Mouse (Mus musculus): ENCODE data around the gene Hes3. TPM values are rescaled to one million over a fixed set of nuclear protein-coding genes. Genes with fewer than 3 reads are reported as not detected.

The Hes3 gene
- polyA plus RNA-seq, 1 experiment from 2014 or later, result 0.11 TPM

DNA sequence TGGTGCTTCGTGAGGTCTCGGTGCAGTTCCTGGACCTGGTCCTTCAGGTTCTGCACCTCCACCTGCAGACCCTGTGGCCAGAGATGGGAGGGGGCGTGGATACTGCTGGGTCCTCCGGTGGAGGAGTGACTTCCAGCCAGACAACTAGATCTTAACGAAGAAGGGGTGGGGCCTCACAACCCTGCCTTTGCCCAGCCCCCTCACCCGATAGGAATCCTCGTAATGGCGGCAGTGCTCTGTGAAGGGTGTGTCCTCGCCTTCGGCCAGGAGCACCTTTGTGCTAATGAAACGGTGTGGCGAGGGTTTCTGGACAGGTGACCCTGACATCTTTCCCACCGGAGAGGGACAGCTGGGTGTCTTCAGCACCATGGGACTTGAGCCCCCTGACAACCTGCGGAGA is 20.7 kb upstream of the Hes3 start:
- Histone ChIP-seq H3K9ac (ENCODE audit: low read depth, low read length) (no peak overlapping the region), H3K27me3 (replicated peaks; ENCODE audit: control insufficient read depth, insufficient read depth, low read length) (peaks cover 52% of the 10 kb centered on the region), H3K9me3 (ENCODE audit: control insufficient read depth, low read length) (no peaks in the 10 kb centered on the region), H3K4me2 (ENCODE audit: low read length) (peak overlapping the region; percentile 63), H3K4me3 (ENCODE audit: low read length) (peak overlapping the region; percentile 38), H3K36me3 (ENCODE audit: control insufficient read depth, insufficient read depth, low read length) (peaks cover 2% of the 10 kb centered on the region; the same call in 1 of the 2 replicates), H3K27ac (ENCODE audit: low read depth, low read length) (no peak overlapping the region), H3K4me1 (ENCODE audit: control insufficient read depth, insufficient read depth, low read depth, low read length) (peaks cover 18% of the 10 kb centered on the region)
- ATAC-seq, result no peak
- 5% methylated on average over 14 of the region's 14 CpGs for WGBS

DNA sequence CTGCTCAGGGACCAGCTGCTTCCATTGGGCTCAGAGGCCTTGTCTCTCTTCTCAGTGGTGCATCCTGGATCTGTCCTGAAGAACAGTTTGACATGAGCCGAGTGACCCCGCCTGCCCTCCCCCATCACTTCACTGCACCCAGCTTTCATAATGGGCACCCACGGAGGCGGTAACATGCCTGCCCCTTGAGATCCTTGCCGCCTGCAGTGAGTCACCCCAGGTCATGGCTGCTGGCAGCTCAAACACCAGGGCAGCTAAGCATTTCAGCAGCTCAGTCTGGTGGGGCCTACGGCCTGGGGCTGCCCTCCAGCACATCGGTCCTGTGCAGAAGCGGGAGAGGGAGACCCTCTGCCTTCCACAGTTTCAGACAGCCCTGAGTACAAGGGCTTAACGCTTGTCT is 16.1 kb upstream of the Hes3 start:
- peaks cover 11% of the 10 kb centered on the region for H3K36me3 ChIP-seq (ENCODE audit: control insufficient read depth, insufficient read depth, low read length)
- H3K9me3 ChIP-seq (ENCODE audit: control insufficient read depth, low read length), result no peaks in the 10 kb centered on the region
- peaks cover 2% of the 10 kb centered on the region for H3K4me1 ChIP-seq (ENCODE audit: control insufficient read depth, insufficient read depth, low read depth, low read length)
- no peak overlapping the region for H3K27ac ChIP-seq (ENCODE audit: low read depth, low read length)
- no peak overlapping the region for H3K4me2 ChIP-seq (ENCODE audit: low read length)
- no peak overlapping the region for H3K9ac ChIP-seq (ENCODE audit: low read depth, low read length)
- H3K4me3 ChIP-seq (ENCODE audit: low read length), result no peak overlapping the region
- ATAC-seq, result no peak
- H3K27me3 ChIP-seq (replicated peaks; ENCODE audit: control insufficient read depth, insufficient read depth, low read length), result peaks cover 23% of the 10 kb centered on the region
- 78% methylated on average over 9 of the region's 9 CpGs for WGBS

DNA sequence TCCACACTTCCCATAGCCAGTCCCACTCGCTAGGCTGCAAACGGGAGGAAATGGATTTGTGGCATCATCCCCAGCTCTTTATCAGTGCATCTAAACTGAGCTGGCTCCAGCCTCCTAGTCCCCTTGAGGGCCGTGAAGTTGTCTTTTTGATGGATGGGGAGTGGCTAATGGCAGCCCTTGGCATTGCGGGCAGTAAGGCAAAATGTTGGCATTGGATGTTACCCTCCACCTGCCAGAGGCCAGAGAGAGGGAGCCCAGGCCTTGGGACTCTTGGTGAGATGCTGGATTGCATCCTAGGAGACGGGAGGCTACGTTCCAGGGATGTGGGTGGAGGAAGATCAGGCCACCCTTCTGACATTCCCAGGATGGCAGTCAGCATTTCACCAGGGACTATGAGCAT is 14.5 kb upstream of the Hes3 start:
- Histone ChIP-seq H3K27me3 (replicated peaks; ENCODE audit: control insufficient read depth, insufficient read depth, low read length) (peaks cover 8% of the 10 kb centered on the region), H3K9me3 (ENCODE audit: control insufficient read depth, low read length) (no peaks in the 10 kb centered on the region), H3K36me3 (ENCODE audit: control insufficient read depth, insufficient read depth, low read length) (peaks cover 11% of the 10 kb centered on the region), H3K27ac (ENCODE audit: low read depth, low read length) (no peak overlapping the region), H3K4me2 (ENCODE audit: low read length) (no peak overlapping the region), H3K4me1 (ENCODE audit: control insufficient read depth, insufficient read depth, low read depth, low read length) (no peaks in the 10 kb centered on the region; the same call in 1 of the 2 replicates), H3K4me3 (ENCODE audit: low read length) (no peak overlapping the region), H3K9ac (ENCODE audit: low read depth, low read length) (no peak overlapping the region)
- WGBS, result 51% methylated on average over 6 of the region's 6 CpGs
- no peak for ATAC-seq

DNA sequence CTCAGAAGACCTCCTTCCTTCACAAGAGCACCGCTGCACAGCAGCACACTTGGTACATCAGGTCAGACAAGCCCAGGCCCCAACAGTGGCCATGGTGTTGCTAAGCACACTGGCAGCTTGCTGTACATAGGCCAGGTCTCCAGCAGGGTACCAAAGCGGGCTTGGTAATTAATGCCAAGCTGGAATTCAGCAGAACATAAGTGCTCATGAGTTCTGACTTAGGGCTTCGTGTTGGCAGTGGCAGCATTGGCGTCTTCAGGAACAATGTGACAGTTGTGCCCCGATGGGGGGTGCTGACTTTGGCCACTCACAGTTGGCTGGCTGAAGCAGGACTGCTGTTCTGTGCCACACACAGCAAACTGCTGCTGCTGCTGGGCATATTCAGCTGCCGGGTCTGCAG is 13.2 kb upstream of the Hes3 start:
- peaks cover 14% of the 10 kb centered on the region for H3K36me3 ChIP-seq (ENCODE audit: control insufficient read depth, insufficient read depth, low read length)
- no peaks in the 10 kb centered on the region for H3K9me3 ChIP-seq (ENCODE audit: control insufficient read depth, low read length)
- H3K4me3 ChIP-seq (ENCODE audit: low read length), result no peak overlapping the region
- H3K4me1 ChIP-seq (ENCODE audit: control insufficient read depth, insufficient read depth, low read depth, low read length), result no peaks in the 10 kb centered on the region; the same call in 1 of the 2 replicates
- WGBS, result 74% methylated on average over 6 of the region's 6 CpGs
- no peaks in the 10 kb centered on the region for H3K27me3 ChIP-seq (replicated peaks; ENCODE audit: control insufficient read depth, insufficient read depth, low read length)
- ATAC-seq, result peak; percentile 71
- H3K9ac ChIP-seq (ENCODE audit: low read depth, low read length), result no peak overlapping the region
- no peak overlapping the region for H3K4me2 ChIP-seq (ENCODE audit: low read length)
- H3K27ac ChIP-seq (ENCODE audit: low read depth, low read length), result no peak overlapping the region; the same call in 1 of the 2 replicates

DNA sequence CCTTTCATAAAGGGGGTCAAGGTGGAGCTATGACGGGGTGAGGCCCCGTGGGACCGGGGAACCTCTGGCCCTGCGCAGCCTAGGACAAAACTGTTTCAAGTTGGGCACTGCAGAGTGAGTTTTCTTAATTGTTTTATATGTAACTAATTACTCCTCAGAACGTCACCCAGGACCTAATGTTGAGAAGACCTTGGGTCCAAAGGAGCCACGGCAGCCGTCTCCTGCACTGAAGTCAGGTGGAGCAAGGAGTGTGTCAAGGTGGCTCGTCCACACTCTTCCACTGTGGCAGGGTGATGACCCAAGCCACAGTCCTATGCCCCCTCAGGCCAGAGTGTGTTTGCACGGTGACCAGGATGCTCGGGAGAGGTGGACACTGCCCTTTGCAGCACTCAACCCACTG is 11.7 kb upstream of the Hes3 start:
- Histone ChIP-seq H3K4me2 (ENCODE audit: low read length) (no peak overlapping the region), H3K27me3 (replicated peaks; ENCODE audit: control insufficient read depth, insufficient read depth, low read length) (no peaks in the 10 kb centered on the region), H3K27ac (ENCODE audit: low read depth, low read length) (no peak overlapping the region), H3K4me1 (ENCODE audit: control insufficient read depth, insufficient read depth, low read depth, low read length) (peaks cover 8% of the 10 kb centered on the region), H3K9ac (ENCODE audit: low read depth, low read length) (no peak overlapping the region), H3K9me3 (ENCODE audit: control insufficient read depth, low read length) (no peaks in the 10 kb centered on the region), H3K4me3 (ENCODE audit: low read length) (no peak overlapping the region), H3K36me3 (ENCODE audit: control insufficient read depth, insufficient read depth, low read length) (peaks cover 12% of the 10 kb centered on the region)
- no peak for ATAC-seq
- WGBS, result 93% methylated on average over 10 of the region's 10 CpGs

DNA sequence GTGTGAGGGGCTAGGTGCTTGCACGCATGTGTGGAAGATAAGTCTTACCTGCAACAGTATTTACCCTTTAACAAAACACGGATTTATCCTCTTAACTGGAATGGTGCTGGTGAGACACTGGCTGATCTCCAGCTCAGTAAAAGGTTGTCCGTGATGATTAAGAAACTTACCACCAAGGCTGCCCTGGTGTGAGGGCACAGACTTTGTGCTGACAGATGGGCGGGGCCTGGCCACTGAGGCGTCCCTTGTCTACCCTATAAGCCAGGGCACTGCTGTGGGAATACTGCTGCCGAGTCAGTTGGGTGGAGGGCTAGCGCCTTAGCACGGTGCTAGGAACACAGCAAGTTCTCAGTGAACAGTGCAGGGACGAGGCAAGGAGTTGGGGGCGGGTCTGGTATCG is 10.6 kb upstream of the Hes3 start:
- Histone ChIP-seq H3K36me3 (ENCODE audit: control insufficient read depth, insufficient read depth, low read length) (peaks cover 12% of the 10 kb centered on the region), H3K4me1 (ENCODE audit: control insufficient read depth, insufficient read depth, low read depth, low read length) (peaks cover 12% of the 10 kb centered on the region), H3K27me3 (replicated peaks; ENCODE audit: control insufficient read depth, insufficient read depth, low read length) (no peaks in the 10 kb centered on the region), H3K4me2 (ENCODE audit: low read length) (no peak overlapping the region), H3K4me3 (ENCODE audit: low read length) (no peak overlapping the region), H3K9me3 (ENCODE audit: control insufficient read depth, low read length) (no peaks in the 10 kb centered on the region), H3K27ac (ENCODE audit: low read depth, low read length) (no peak overlapping the region), H3K9ac (ENCODE audit: low read depth, low read length) (no peak overlapping the region)
- ATAC-seq, result no peak
- WGBS, result 63% methylated on average over 11 of the region's 11 CpGs

DNA sequence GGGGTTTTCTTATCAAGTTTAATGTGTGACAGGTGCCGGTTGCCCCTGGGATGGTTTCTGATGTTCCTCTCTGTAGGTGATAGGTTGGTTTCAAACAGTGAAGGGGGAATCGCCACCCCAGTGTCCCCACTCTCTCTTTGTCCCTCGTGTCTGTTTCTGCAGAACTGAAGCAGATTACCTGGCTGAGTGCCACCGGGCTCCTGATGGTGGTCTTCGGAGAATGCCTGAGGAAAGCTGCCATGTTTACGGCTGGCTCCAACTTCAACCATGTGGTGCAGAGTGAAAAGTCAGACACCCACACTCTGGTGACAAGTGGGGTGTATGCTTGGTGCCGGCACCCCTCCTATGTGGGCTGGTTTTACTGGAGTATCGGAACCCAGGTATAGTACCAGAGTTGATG is 8.9 kb upstream of the Hes3 start:
- H3K4me1 ChIP-seq (ENCODE audit: control insufficient read depth, insufficient read depth, low read depth, low read length), result peaks cover 16% of the 10 kb centered on the region
- no peak overlapping the region for H3K4me3 ChIP-seq (ENCODE audit: low read length)
- 79% methylated on average over 8 of the region's 8 CpGs for WGBS
- no peak for ATAC-seq
- no peak overlapping the region for H3K4me2 ChIP-seq (ENCODE audit: low read length)
- no peak overlapping the region for H3K9ac ChIP-seq (ENCODE audit: low read depth, low read length)
- peaks cover 12% of the 10 kb centered on the region for H3K36me3 ChIP-seq (ENCODE audit: control insufficient read depth, insufficient read depth, low read length)
- H3K9me3 ChIP-seq (ENCODE audit: control insufficient read depth, low read length), result no peaks in the 10 kb centered on the region
- peaks cover 6% of the 10 kb centered on the region for H3K27me3 ChIP-seq (replicated peaks; ENCODE audit: control insufficient read depth, insufficient read depth, low read length)
- H3K27ac ChIP-seq (ENCODE audit: low read depth, low read length), result no peak overlapping the region

DNA sequence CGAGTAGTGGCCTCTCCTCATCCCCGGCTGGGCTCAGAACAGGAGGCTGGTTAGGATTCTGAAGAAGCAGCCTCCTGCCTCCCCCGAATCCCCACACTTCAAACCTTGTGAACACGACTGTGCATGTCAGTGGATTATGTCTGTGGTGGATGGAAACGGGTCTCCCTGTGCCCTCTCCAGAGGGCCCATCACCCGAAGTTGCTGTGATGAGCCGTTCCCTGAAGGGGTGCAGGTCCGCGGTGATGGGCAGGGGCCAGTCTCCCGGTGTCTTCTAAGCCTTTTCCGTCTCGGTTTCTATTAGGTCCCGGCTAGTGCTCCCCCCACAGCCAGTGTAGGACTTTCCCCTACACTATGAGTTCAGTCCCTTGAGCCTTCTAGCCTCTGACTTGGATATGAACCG is 7.4 kb upstream of the Hes3 start:
- H3K9ac ChIP-seq (ENCODE audit: low read depth, low read length), result no peak overlapping the region
- H3K9me3 ChIP-seq (ENCODE audit: control insufficient read depth, low read length), result no peaks in the 10 kb centered on the region
- H3K27me3 ChIP-seq (replicated peaks; ENCODE audit: control insufficient read depth, insufficient read depth, low read length), result peaks cover 15% of the 10 kb centered on the region
- no peak for ATAC-seq
- 89% methylated on average over 14 of the region's 14 CpGs for WGBS
- H3K36me3 ChIP-seq (ENCODE audit: control insufficient read depth, insufficient read depth, low read length), result peaks cover 10% of the 10 kb centered on the region
- H3K4me2 ChIP-seq (ENCODE audit: low read length), result no peak overlapping the region
- H3K27ac ChIP-seq (ENCODE audit: low read depth, low read length), result no peak overlapping the region
- H3K4me3 ChIP-seq (ENCODE audit: low read length), result no peak overlapping the region
- peaks cover 16% of the 10 kb centered on the region for H3K4me1 ChIP-seq (ENCODE audit: control insufficient read depth, insufficient read depth, low read depth, low read length)

DNA sequence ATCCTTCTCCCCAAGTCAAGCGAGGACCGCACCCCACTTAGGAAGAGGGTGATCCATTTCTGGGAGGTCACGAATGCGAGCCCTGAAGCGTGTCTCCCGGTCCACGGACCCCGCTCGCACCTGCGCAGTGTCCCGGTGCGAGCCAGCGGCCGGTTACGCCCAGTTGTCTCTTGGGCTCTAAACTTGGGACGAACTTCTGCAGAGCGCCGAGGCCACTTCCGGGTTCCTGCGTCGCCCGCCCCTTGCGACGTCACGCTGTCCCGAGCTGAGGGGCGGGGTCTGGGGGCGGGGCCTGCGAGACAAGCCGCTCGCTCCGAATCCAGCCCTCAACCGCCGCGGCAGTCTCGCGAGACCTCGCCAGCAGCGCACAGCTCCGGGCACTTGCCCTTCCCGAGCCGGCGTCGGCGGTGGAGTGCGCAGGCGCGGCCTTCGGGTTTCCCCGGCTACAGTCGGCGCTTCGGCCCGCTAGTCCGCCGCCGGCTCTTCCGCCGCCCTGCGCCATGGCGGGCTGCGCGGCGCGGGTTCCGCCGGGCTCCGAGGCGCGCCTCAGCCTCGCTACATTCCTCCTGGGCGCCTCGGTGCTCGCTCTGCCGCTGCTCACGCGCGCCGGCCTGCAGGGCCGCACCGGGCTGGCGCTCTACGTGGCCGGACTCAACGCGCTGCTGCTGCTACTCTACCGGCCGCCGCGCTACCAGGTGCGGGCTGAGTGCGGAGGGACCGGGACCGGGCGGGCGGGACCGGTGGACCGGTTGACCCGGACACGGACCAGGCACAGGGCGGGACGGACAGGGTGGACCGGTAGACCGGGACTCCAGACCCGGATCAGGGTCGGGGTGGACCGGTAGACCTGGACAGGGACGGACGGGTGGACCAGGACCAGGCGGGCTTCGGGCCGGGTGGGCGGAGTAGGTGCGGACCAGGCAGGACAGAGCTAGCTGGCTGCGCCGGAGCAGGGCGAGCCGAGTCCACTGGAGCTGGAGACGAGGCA is 5.7 kb upstream of the Hes3 start, which contains the start of gene Icmt:
Icmt (plus strand) TSS at position 354 of the 988 bp plus-strand sequence.
- Histone ChIP-seq H3K27ac (ENCODE audit: low read depth, low read length) (peak within 1 kb of the TSS; percentile 82), H3K9me3 (ENCODE audit: control insufficient read depth, low read length) (no peaks in the 10 kb centered on the region), H3K36me3 (ENCODE audit: control insufficient read depth, insufficient read depth, low read length) (peaks cover 3% of the 10 kb centered on the region), H3K4me1 (ENCODE audit: control insufficient read depth, insufficient read depth, low read depth, low read length) (peaks cover 16% of the 10 kb centered on the region), H3K9ac (ENCODE audit: low read depth, low read length) (peak within 1 kb of the TSS; percentile 98), H3K4me2 (ENCODE audit: low read length) (peak within 1 kb of the TSS; percentile 97), H3K4me3 (ENCODE audit: low read length) (peak within 1 kb of the TSS; percentile 88), H3K27me3 (replicated peaks; ENCODE audit: control insufficient read depth, insufficient read depth, low read length) (peaks cover 23% of the 10 kb centered on the region)
- ATAC-seq, result peak; percentile 95
- under 1% methylated on average over 114 of the region's 119 CpGs for WGBS

Data from hindbrain, embryonic 16.5 days (tissue).